Mouse (Mus musculus): ENCODE measurements around the gene Tex21. TPM values are rescaled to one million over a fixed set of nuclear protein-coding genes. Genes with fewer than 3 reads are reported as not detected.

Gene Tex21
- polyA plus RNA-seq (2015; fragmentation: Nextera tagmentation; extraction: Ambion mirVana), result not detected in 2 replicates

GRCm38 (mm10) chr12:76246646-76247045, at the start of gene Tex21:
Gene Tex21 (minus strand): TSS chr12:76246746.

GRCm38 (mm10) chr12:76254725-76255498, 8.4 kb upstream of the Tex21 start, which contains the start of gene Mthfd1:
Gene Mthfd1 (plus strand): TSS chr12:76255298.

GRCm38 (mm10) chr12:76177000-76177863, 69.3 kb downstream of the Tex21 start, which contains the start of gene Esr2:
Gene Esr2 (minus strand): TSS chr12:76177259.

Other genes with a start within 250 kb of the Tex21 start
- gene Esr2, start 69.5 kb downstream of the Tex21 start, polyA plus RNA-seq (2015; fragmentation: Nextera tagmentation; extraction: Ambion mirVana), result 0.22 and 0.32 TPM in 2 replicates
- gene Mthfd1, start 8.6 kb upstream of the Tex21 start, polyA plus RNA-seq (2015; fragmentation: Nextera tagmentation; extraction: Ambion mirVana), result 30.1 and 32.1 TPM in 2 replicates
- gene Akap5, start 78.1 kb upstream of the Tex21 start, polyA plus RNA-seq (2015; fragmentation: Nextera tagmentation; extraction: Ambion mirVana), result 15.4 and 15.8 TPM in 2 replicates
- 11.7 and 14.3 TPM in 2 replicates for gene Zbtb25, start 122.9 kb upstream of the Tex21 start, polyA plus RNA-seq (2015; fragmentation: Nextera tagmentation; extraction: Ambion mirVana)
- gene Zbtb1, start 123.5 kb upstream of the Tex21 start, polyA plus RNA-seq (2015; fragmentation: Nextera tagmentation; extraction: Ambion mirVana), result 2.8 and 3.1 TPM in 2 replicates
- gene Hspa2, start 157.4 kb upstream of the Tex21 start, polyA plus RNA-seq (2015; fragmentation: Nextera tagmentation; extraction: Ambion mirVana), result 14.1 and 15.2 TPM in 2 replicates
- 2.8 and 3.8 TPM in 2 replicates for gene Ppp1r36, start 170.8 kb upstream of the Tex21 start, polyA plus RNA-seq (2015; fragmentation: Nextera tagmentation; extraction: Ambion mirVana)

Data from neural tube, postnatal 0 days (tissue).